Mouse (Mus musculus) liver, embryonic 14.5 days (tissue): ENCODE data around the gene Nqo1.

Experiments used
- CTCF ChIP-seq: IDR thresholded peaks from 2 replicates; pipeline ENCODE4 v1.5.1; 2016; ENCODE audit warnings: antibody characterized with exemption, low read depth, control low read depth
- EP300 ChIP-seq: IDR thresholded peaks from 2 replicates; pipeline ENCODE4 v1.6.1; 2016; ENCODE audit warnings: antibody characterized with exemption, low read depth

GRCm38 (mm10) chr8:107449655-107450054, 46.6 kb upstream of the Nqo1 start:
- no peak for TF ChIP-seq CTCF
- no peak for TF ChIP-seq EP300
